Comparison of ENCODE assay signal across 10 mouse cellular contexts in the genomic region with DNA sequence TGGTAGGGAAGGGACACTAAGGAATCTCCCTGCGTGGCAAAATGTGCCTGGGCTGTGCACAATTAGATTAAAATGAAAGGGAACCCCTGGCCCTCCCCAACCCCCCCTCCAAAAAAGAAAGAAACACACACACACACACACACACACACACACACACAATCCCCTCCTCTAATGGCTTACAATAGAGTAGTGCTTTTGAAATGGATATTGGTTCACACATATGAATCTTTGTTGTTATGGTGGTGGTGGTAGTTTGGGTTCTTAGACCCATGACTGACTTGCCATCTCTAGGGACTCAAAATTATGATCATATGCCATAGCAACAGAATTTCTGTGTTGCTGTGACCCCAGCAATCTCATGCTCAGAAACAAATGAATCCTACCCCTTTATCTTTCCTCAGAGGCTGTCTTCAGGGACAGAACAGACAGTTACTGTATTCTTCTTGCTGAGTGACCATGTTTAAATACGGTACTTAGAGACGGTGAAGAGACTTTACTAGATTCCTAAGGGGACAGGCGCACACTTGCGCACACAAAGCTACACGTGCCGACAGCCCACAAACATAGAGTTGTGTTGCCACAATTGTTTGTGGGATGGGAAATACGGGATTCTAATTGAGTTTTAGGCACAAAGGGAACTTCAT.
DNase-seq lines count a peak whose midpoint lies in the region; ATAC-seq and TF ChIP-seq lines count a peak whose summit lies in the region.
"Had no signal": no experiment of that assay in that cellular context is flagged by ENCODE, and none has a peak within 500 bp of the region (broad histone marks: within the 10 kb centered on the region; RNA-seq: fewer than 3 reads in every experiment).

No protein-coding gene starts in this region.

- H3K36me3 ChIP-seq in heart, embryonic 10.5 days: no peaks in the 10 kb centered on the region
- H3K36me3 ChIP-seq in limb, embryonic 14.5 days (ENCODE audit: control insufficient read depth, insufficient read depth, low read length): no peaks in the 10 kb centered on the region
- no peaks in the 10 kb centered on the region for H3K36me3 ChIP-seq in stomach, postnatal 0 days (ENCODE audit: control insufficient read depth, insufficient read depth, low read length)
- no peaks in the 10 kb centered on the region for H3K36me3 ChIP-seq in liver, embryonic 12.5 days

- no peak for TF ChIP-seq CTCF in stomach, postnatal 0 days (IDR thresholded peaks at IDR 0.05; ENCODE audit: low read depth)

- peak overlapping the region; percentile 49 for H3K4me2 ChIP-seq in limb, embryonic 14.5 days (replicated peaks; ENCODE audit: low read depth, low read length, severe bottlenecking)
- peak overlapping the region; percentile 35 for H3K4me2 ChIP-seq in stomach, postnatal 0 days (replicated peaks; ENCODE audit: low read depth)
- H3K4me2 ChIP-seq in liver, embryonic 12.5 days: no peak overlapping the region

- 0 out of 2 replicates have a peak, but pooled peaks cover 5% of the 10 kb centered on the region for H3K4me1 ChIP-seq in heart, embryonic 10.5 days
- H3K4me1 ChIP-seq in limb, embryonic 14.5 days (ENCODE audit: control insufficient read depth, insufficient read depth, low read length): 0 out of 2 replicates have a peak, but pooled peaks cover 7% of the 10 kb centered on the region
- no peaks in the 10 kb centered on the region; the same call in 1 of the 2 replicates for H3K4me1 ChIP-seq in stomach, postnatal 0 days (replicated peaks; ENCODE audit: control insufficient read depth, insufficient read depth)
- no peaks in the 10 kb centered on the region for H3K4me1 ChIP-seq in liver, embryonic 12.5 days

- ATAC-seq in limb, embryonic 14.5 days (ENCODE audit: low FRiP score, low read depth): no peak
- no peak for ATAC-seq in stomach, postnatal 0 days (ENCODE audit: low FRiP score, low TSS enrichment)
- no peak for ATAC-seq in liver, embryonic 12.5 days

- H3K27me3 ChIP-seq in heart, embryonic 10.5 days (ENCODE audit: insufficient read depth, poor library complexity, severe bottlenecking): peaks cover 11% of the 10 kb centered on the region
- no peaks in the 10 kb centered on the region for H3K27me3 ChIP-seq in limb, embryonic 14.5 days (ENCODE audit: control insufficient read depth, insufficient read depth, low read length)
- H3K27me3 ChIP-seq in stomach, postnatal 0 days (ENCODE audit: control insufficient read depth, insufficient read depth, low read length): no peaks in the 10 kb centered on the region
- H3K27me3 ChIP-seq in liver, embryonic 12.5 days (replicated peaks): peaks cover 20% of the 10 kb centered on the region; the same call in 1 of the 2 replicates

- no peak overlapping the region for H3K27ac ChIP-seq in heart, embryonic 10.5 days
- no peak overlapping the region for H3K27ac ChIP-seq in limb, embryonic 14.5 days (replicated peaks; ENCODE audit: low read depth, low read length)
- no peak overlapping the region for H3K27ac ChIP-seq in stomach, postnatal 0 days (replicated peaks)
- no peak overlapping the region for H3K27ac ChIP-seq in liver, embryonic 12.5 days

- intact Hi-C loops in gastrocnemius, postnatal 36 days (cut with DNase I): no loop called here

- TF ChIP-seq EP300 in stomach, postnatal 0 days (optimal IDR thresholded peaks at IDR 0.05): no peak

- H3K9ac ChIP-seq in limb, embryonic 14.5 days (ENCODE audit: low read depth, low read length, severe bottlenecking): 0 out of 2 replicates have a peak overlapping the region, but pooled peaks have one; percentile 6
- no peak overlapping the region for H3K9ac ChIP-seq in stomach, postnatal 0 days (ENCODE audit: low read length)
- no peak overlapping the region for H3K9ac ChIP-seq in liver, embryonic 12.5 days

- H3K4me3 ChIP-seq in heart, embryonic 10.5 days: peak overlapping the region; percentile 49; the same call in 1 of the 2 replicates
- H3K4me3 ChIP-seq in limb, embryonic 14.5 days (replicated peaks; ENCODE audit: low read length): 0 out of 2 replicates have a peak overlapping the region, but pooled peaks have one; percentile 20
- no peak overlapping the region for H3K4me3 ChIP-seq in stomach, postnatal 0 days (ENCODE audit: low read depth, low read length)
- no peak overlapping the region for H3K4me3 ChIP-seq in liver, embryonic 12.5 days
- H3K4me3 ChIP-seq: myocyte had no signal

- DNase-seq in heart, embryonic 10.5 days (ENCODE audit: low spot score): no peak
- no peak for DNase-seq in heart, adult 9 months (ENCODE audit: low spot score in 2 of 2)
- DNase-seq in retina, postnatal 1 day: peak; percentile 52
- no peak for DNase-seq in retina, embryonic 14.5 days (ENCODE audit: low spot score)
- DNase-seq in limb, embryonic 14.5 days (ENCODE audit: low spot score): no peak
- no peak for DNase-seq in stomach, postnatal 0 days (ENCODE audit: low spot score)
- no peak for DNase-seq in gastrocnemius, postnatal 36 days
- DNase-seq: kidney, adult 18-20 months had no signal

- no peaks in the 10 kb centered on the region for H3K9me3 ChIP-seq in heart, embryonic 10.5 days
- H3K9me3 ChIP-seq in limb, embryonic 14.5 days (ENCODE audit: control insufficient read depth, low read length): no peaks in the 10 kb centered on the region
- no peaks in the 10 kb centered on the region for H3K9me3 ChIP-seq in stomach, postnatal 0 days (ENCODE audit: control insufficient read depth, low read length)
- no peaks in the 10 kb centered on the region for H3K9me3 ChIP-seq in liver, embryonic 12.5 days (replicated peaks)

- no peak for TF ChIP-seq POLR2A in limb, embryonic 14.5 days (IDR thresholded peaks at IDR 0.05; ENCODE audit: borderline replicate concordance, extremely low read depth, insufficient read depth, insufficient read length)

- 76% methylated on average over 8 of the region's 8 CpGs for WGBS in heart, embryonic 10.5 days
- 76% methylated on average over 8 of the region's 8 CpGs for WGBS in limb, embryonic 14.5 days
- 76% methylated on average over 8 of the region's 8 CpGs for whole genome bisulfite sequencing in stomach, postnatal 0 days
- WGBS in liver, embryonic 12.5 days (ENCODE audit: insufficient replicate concordance): 70% methylated on average over 8 of the region's 8 CpGs

Comparison
In these comparisons a context has a peak if more than half of its experiments do, and no peak if none do; other contexts are left out.
1. H3K4me3 ChIP-seq: peak in heart, embryonic 10.5 days (single experiment) and limb, embryonic 14.5 days (single experiment); none in stomach, postnatal 0 days (single experiment) and liver, embryonic 12.5 days (single experiment).